Mouse (Mus musculus): ENCODE results near the gene Faiml. TPM values are rescaled to one million over a fixed set of nuclear protein-coding genes. Genes with fewer than 3 reads are reported as not detected.
A peak's percentile ranks its signal among the peaks of the same experiment; 100 is the strongest.

Faiml gene
- total RNA-seq (2021) = not detected
- long read RNA-seq, experiment 1 = 0 reads
- long read RNA-seq, experiment 2 = 0 reads

GRCm38 (mm10) chr9:99237139-99237538, at the start of gene Faiml:
Gene Faiml, minus strand, starts transcription at chr9:99237239.
- DNase-seq (ENCODE audit: low spot score in 2 of 2) = no peak

- no peak for DNase-seq (ENCODE audit: low spot score in 2 of 2)
Measured at GRCm38 (mm10) chr9:99258891-99259290, 21.9 kb upstream of the Faiml start.

- DNase-seq (ENCODE audit: low spot score in 2 of 2) = no peak
Measured at GRCm38 (mm10) chr9:99256821-99257220, 19.8 kb upstream of the Faiml start.

- no peak for DNase-seq (ENCODE audit: low spot score in 2 of 2)
Measured at GRCm38 (mm10) chr9:99256206-99256605, 19.2 kb upstream of the Faiml start.

- no peak for DNase-seq (ENCODE audit: low spot score in 2 of 2)
Measured at GRCm38 (mm10) chr9:99253861-99254260, 16.8 kb upstream of the Faiml start.

GRCm38 (mm10) chr9:99248906-99249305, 11.9 kb upstream of the Faiml start:
- no peak for DNase-seq (ENCODE audit: low spot score in 2 of 2)

- DNase-seq (ENCODE audit: low spot score in 2 of 2) = no peak
Measured at GRCm38 (mm10) chr9:99248304-99248703, 11.3 kb upstream of the Faiml start.

- DNase-seq (ENCODE audit: low spot score in 2 of 2) = no peak
Measured at GRCm38 (mm10) chr9:99243895-99244293, 6.9 kb upstream of the Faiml start.

- DNase-seq (ENCODE audit: low spot score in 2 of 2) = peak; percentile 97
Measured at GRCm38 (mm10) chr9:99243190-99243894, 6.3 kb upstream of the Faiml start, which contains the start of gene Cep70. Gene Cep70, plus strand, starts transcription at chr9:99243367.

- no peak for DNase-seq (ENCODE audit: low spot score in 2 of 2)
Measured at GRCm38 (mm10) chr9:99242533-99243189, 5.6 kb upstream of the Faiml start.

- peak; percentile 52 to 62 for DNase-seq (ENCODE audit: low spot score in 2 of 2)
Measured at GRCm38 (mm10) chr9:99242035-99242434, 5.0 kb upstream of the Faiml start.

- no peak for DNase-seq (ENCODE audit: low spot score in 2 of 2)
Measured at GRCm38 (mm10) chr9:99240571-99240970, 3.5 kb upstream of the Faiml start.

GRCm38 (mm10) chr9:99239256-99239655, 2.2 kb upstream of the Faiml start:
- no peak for DNase-seq (ENCODE audit: low spot score in 2 of 2)

- no peak for DNase-seq (ENCODE audit: low spot score in 2 of 2)
Measured at GRCm38 (mm10) chr9:99238276-99238675, 1.2 kb upstream of the Faiml start.

- DNase-seq (ENCODE audit: low spot score in 2 of 2) = no peak
Measured at GRCm38 (mm10) chr9:99229450-99229849, 7.6 kb downstream of the Faiml start.

- DNase-seq (ENCODE audit: low spot score in 2 of 2) = no peak
Measured at GRCm38 (mm10) chr9:99224583-99224982, 12.5 kb downstream of the Faiml start.

GRCm38 (mm10) chr9:99221636-99222035, 15.4 kb downstream of the Faiml start:
- DNase-seq (ENCODE audit: low spot score in 2 of 2) = no peak

GRCm38 (mm10) chr9:99217999-99218719, 18.9 kb downstream of the Faiml start:
- DNase-seq (ENCODE audit: low spot score in 2 of 2) = no peak

GRCm38 (mm10) chr9:99216182-99216581, 20.9 kb downstream of the Faiml start:
- no peak for DNase-seq (ENCODE audit: low spot score in 2 of 2)

- DNase-seq (ENCODE audit: low spot score in 2 of 2) = no peak
Measured at GRCm38 (mm10) chr9:99212643-99213042, 24.4 kb downstream of the Faiml start.

- DNase-seq (ENCODE audit: low spot score in 2 of 2) = no peak
Measured at GRCm38 (mm10) chr9:99183043-99183670, 53.9 kb downstream of the Faiml start.

All from left cerebral cortex, adult 18-20 months (tissue).